Mouse (Mus musculus) bone marrow, adult 2 months (tissue): Measurements from ENCODE around the gene Syde2. TPM values are rescaled to one million over a fixed set of nuclear protein-coding genes. Genes with fewer than 3 reads are reported as not detected.

ENCODE experiments used
- H3K27ac ChIP-seq: fragments of 200-500 bp; 2 replicates; pipeline ENCODE4 v1.5.1; 2012; ENCODE audit warnings: low read depth, mild to moderate bottlenecking, control low read depth, inconsistent platforms, low read length; ENCODE audit not compliant: control insufficient read depth, poor library complexity, insufficient read depth
- H3K4me1 ChIP-seq: fragments of 200-500 bp; 2 replicates; pipeline ENCODE4 v1.6.1; 2011; ENCODE audit warnings: low read length; ENCODE audit not compliant: control insufficient read depth, insufficient read depth
- H3K4me3 ChIP-seq: fragments of 200-500 bp; replicated peaks from 2 replicates; pipeline ENCODE3; 2011; ENCODE audit warnings: mild to moderate bottlenecking, low read depth, low read length, control low read depth; ENCODE audit not compliant: control insufficient read depth
- CTCF ChIP-seq: fragments of 200-500 bp; IDR thresholded peaks from 2 replicates; pipeline ENCODE4 v1.5.1; 2011; ENCODE audit warnings: low read length, control low read depth; ENCODE audit not compliant: control insufficient read depth, insufficient read depth
- POLR2A ChIP-seq: fragments of 200-500 bp; IDR thresholded peaks from 2 replicates; pipeline ENCODE4 v1.6.1; 2011; ENCODE audit warnings: low read depth, mild to moderate bottlenecking, control low read depth, low read length, borderline replicate concordance; ENCODE audit not compliant: control insufficient read depth
- WGBS: fragments of 180-500 bp; shearing (Covaris S2); methylation state at CpG from one replicate; pipeline ENCODE4 v1.1.7; 2018; 5-methylcytosine and 5-hydroxymethylcytosine counted together
- polyA plus RNA-seq: library from polyadenylated mRNA; stranded (reverse); fragments of >200 nt; gene quantifications from 2 replicates; pipeline ENCODE4 v1.2.4, GENCODE M21; 2011; ENCODE audit warnings: low replicate concordance; ENCODE audit not compliant: missing spikeins, insufficient read depth, insufficient read length

Gene Syde2
- polyA plus RNA-seq, 1 experiment, result 2.1 TPM

GRCm38 (mm10) chr3:146046076-146046475, 58.4 kb downstream of the Syde2 start:
- TF ChIP-seq CTCF, result no peak
- no peak for TF ChIP-seq POLR2A
- Histone ChIP-seq H3K27ac (no peak overlapping the region), H3K4me3 (no peak overlapping the region), H3K4me1 (peaks cover 2% of the 10 kb centered on the region; the same call in 1 of the 2 replicates)
- 81% methylated on average over 11 of the region's 11 CpGs for WGBS

DNA sequence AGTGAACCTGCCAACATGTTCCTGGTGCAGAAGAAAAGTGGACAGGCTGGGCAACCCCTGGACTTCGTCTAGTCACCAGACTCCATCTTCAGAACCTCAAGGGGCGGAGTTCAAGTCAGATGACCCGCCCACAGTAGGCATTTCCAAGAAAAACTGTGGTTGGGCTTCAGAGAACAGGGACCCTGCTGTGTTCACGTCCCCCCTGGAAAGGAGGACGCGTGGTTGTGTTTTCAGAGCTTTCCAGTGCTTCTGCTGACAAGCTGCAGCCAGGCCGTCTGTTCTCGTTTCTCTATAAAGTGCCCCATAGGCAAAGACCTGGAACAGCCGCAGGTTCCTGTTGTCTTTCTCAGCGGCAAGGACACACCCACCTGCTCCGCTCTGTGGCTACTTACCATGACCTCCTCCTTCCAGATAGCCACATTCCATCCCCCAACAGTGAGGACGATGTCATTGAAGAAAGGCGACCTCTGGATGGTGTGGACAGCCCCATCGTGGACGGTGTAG, 60.1 kb downstream of the Syde2 start:
- WGBS, result 18% methylated on average over 15 of the region's 15 CpGs
- no peak overlapping the region for H3K4me3 ChIP-seq
- peak overlapping the region; percentile 48 for H3K27ac ChIP-seq
- TF ChIP-seq CTCF (no peak), POLR2A (no peak)
- peaks cover 2% of the 10 kb centered on the region; the same call in 1 of the 2 replicates for H3K4me1 ChIP-seq

- 73% methylated on average over 5 of the region's 5 CpGs for WGBS
- H3K27ac ChIP-seq, result no peak overlapping the region
- H3K4me3 ChIP-seq, result no peak overlapping the region
- H3K4me1 ChIP-seq, result peaks cover 2% of the 10 kb centered on the region; the same call in 1 of the 2 replicates
- no peak for TF ChIP-seq POLR2A
- no peak for TF ChIP-seq CTCF
Measured at GRCm38 (mm10) chr3:146049951-146050350, 62.3 kb downstream of the Syde2 start.

- TF ChIP-seq CTCF (no peak), POLR2A (no peak)
- Histone ChIP-seq H3K4me1 (peaks cover 2% of the 10 kb centered on the region; the same call in 1 of the 2 replicates), H3K4me3 (no peak overlapping the region), H3K27ac (no peak overlapping the region)
- 69% methylated on average over 11 of the region's 11 CpGs for WGBS
Measured at GRCm38 (mm10) chr3:146051277-146052007, 63.8 kb downstream of the Syde2 start.

DNA sequence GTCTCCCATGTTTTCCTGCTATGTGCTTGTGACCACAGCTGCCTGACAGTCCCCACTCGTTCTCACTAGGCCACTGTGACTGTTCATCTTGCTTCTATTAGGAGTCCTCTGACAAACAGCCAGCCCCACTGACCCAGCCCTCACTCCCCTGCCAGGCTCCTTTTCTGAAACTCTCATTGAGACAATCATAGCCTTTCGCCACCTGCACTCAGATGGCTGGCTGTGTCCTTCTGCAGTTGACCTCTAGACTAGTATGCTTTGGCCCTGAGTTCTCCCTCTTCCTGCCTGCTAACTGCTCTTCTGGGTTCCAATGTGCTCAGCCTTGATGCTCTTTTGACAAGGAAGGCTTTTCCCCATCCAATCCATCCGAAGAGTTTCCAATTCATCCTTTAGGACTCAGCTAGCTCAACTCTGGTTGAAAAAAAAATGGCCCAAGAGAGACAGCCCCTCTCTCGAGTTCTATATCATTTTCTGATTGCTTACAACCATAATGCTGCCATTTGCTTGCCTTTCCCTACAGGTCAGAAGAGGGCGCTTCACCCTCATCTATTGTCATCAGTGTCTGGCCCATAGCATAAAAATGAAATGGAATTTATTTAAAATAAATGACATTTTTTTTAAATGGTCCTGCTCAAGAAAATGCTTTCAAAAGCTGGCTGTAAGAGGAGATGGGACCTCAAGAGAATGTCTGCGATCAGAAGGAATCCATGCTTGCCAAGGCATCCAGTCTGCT, 65.6 kb downstream of the Syde2 start:
- Histone ChIP-seq H3K27ac (no peak overlapping the region), H3K4me1 (no peaks in the 10 kb centered on the region; the same call in 1 of the 2 replicates), H3K4me3 (no peak overlapping the region)
- TF ChIP-seq POLR2A (no peak), CTCF (no peak)
- WGBS, result 62% methylated on average over 6 of the region's 6 CpGs

DNA sequence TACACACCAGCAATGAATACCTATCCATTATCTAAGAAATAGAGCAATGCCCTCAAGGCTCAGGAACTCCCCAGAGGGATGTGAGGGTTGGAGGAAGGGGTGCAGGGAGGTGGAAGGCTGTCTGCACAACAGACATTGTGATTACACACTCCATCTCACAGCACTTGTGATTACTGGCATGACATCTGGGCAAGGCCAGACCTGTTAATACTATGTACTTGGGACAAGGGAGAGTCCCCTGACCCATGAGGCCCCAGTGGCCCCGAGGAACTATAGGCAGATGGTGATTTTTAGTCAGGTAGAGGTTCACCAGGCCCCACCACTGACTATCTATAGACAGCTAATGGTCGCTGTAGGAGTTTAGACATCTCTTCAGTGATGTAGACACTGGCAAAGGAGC, 66.2 kb downstream of the Syde2 start:
- Histone ChIP-seq H3K27ac (no peak overlapping the region), H3K4me3 (no peak overlapping the region), H3K4me1 (no peaks in the 10 kb centered on the region; the same call in 1 of the 2 replicates)
- no peak for TF ChIP-seq POLR2A
- no peak for TF ChIP-seq CTCF
- 82% methylated on average over 2 of the region's 2 CpGs for WGBS

GRCm38 (mm10) chr3:146057131-146057530, 69.5 kb downstream of the Syde2 start:
- Histone ChIP-seq H3K4me3 (no peak overlapping the region), H3K4me1 (no peaks in the 10 kb centered on the region), H3K27ac (no peak overlapping the region)
- 71% methylated on average over 7 of the region's 7 CpGs for WGBS
- no peak for TF ChIP-seq CTCF
- no peak for TF ChIP-seq POLR2A

DNA sequence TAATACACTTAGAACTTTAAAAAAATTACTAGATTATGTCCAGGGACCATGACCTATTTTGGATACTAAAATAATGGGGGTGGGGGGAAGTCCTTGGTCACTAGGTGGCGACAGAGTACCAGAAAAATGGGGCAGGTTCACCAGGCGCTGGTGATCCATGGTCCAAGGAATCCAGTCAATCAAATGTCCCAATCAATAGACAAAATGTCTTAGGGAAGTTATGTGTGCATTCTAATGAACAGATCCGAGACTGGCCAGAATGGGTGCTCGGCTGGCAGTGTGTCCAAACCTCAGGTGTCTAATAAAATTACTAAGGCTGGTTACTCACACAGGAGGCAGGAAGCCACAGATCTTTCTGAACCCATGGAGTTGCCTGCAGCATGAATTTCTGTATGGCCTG, 70.6 kb downstream of the Syde2 start:
- no peak for TF ChIP-seq POLR2A
- peak; percentile 70 for TF ChIP-seq CTCF
- Histone ChIP-seq H3K4me3 (no peak overlapping the region), H3K27ac (no peak overlapping the region), H3K4me1 (no peaks in the 10 kb centered on the region)
- 16% methylated on average over 4 of the region's 4 CpGs for WGBS
